Mouse (Mus musculus): ENCODE results near the gene Trio.

Gene Trio

GRCm38 (mm10) chr15:27710698-27711097, 314.9 kb downstream of the Trio start:
- no peak for DNase-seq (ENCODE audit: low read depth)

- no peak for DNase-seq (ENCODE audit: low read depth)
Measured at GRCm38 (mm10) chr15:27708968-27709612, 316.6 kb downstream of the Trio start.

- no peak for DNase-seq (ENCODE audit: low read depth)
Measured at GRCm38 (mm10) chr15:27708499-27708898, 317.1 kb downstream of the Trio start.

- DNase-seq (ENCODE audit: low read depth): no peak
Measured at GRCm38 (mm10) chr15:27702972-27703313, 322.7 kb downstream of the Trio start.

DNA sequence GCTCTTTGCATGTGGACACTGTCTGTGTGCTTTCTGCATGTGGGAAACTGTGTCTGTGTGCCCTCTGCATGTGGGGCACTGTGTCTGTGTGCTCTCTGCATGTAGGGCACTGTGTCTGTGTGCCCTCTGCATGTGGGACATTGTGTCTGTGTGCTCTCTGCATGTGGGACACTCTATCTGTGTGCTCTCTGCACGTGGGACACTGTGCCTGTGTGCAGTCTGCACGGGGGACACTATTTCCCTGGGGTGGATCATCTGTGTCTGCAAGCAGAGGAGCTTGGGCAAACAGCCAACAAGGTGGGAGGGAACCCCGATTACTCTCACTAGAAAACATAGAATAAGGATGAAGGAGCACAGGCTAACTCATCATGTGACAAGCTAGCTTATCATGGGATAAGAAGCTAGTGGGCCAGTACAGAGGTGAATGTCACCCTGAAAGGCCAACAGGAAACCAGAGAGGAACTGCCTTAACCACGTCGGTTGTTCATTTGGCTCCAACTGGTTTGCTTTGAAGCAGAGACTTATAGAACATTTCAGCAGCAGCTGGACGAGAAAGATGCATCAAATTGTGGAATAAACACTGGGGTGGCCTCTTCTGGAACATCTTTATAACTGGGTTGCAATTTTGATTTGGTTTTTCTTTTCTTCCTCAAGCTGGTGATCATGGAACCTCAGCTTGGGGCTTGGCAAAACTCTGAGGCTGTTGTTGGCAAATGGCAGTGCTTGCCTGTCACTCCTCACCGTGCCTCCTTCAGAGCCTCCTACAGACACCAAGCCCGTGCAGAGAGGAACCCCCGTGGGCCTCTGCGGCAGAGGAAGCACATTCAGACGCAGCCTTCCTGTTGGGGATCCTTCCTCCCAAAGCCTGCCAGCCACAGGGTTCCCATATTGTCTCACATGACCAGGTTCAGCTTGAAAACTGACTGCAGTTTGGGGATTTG, 323.3 kb downstream of the Trio start:
- no peak for DNase-seq (ENCODE audit: low read depth)

DNA sequence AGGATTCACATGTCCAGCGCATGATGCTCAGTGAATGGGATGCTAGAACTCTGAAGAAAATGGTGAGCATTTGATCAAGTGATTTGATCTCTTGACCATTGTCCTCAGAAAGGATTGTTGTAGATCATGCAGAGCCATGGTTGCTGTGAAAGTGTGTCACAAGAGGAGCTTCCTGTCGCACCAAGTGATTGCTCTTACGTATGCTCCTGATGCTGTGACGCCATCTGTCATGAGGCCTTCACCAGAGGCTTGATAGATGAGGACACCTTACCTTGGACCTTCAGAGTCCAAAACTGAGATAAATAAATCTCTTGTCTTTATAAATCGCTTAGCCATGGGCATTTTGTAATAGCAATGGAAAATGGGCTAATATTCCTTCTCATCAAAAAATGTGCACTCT, 328.0 kb downstream of the Trio start:
- DNase-seq (ENCODE audit: low read depth): no peak

GRCm38 (mm10) chr15:27693235-27693634, 332.4 kb downstream of the Trio start:
- DNase-seq (ENCODE audit: low read depth): no peak

DNA sequence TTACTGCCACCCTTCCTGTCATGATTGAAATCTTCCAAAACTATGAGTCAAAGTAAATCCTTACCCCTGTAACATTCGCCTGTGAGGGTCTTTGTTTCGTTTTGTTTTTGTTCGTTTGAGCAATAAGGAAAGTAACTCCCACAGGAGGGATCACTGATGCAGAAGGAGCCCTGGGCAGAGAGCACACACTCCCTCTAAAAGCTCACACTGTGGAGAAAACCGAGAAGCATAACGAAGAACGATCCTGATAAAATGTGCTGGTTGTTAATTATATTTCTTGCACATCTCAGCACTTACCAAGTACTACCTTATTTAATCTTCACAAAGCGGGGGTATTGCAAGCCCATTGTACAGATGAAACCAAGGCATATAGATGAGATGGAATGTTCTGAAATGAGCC, 333.5 kb downstream of the Trio start:
- no peak for DNase-seq (ENCODE audit: low read depth)

DNA sequence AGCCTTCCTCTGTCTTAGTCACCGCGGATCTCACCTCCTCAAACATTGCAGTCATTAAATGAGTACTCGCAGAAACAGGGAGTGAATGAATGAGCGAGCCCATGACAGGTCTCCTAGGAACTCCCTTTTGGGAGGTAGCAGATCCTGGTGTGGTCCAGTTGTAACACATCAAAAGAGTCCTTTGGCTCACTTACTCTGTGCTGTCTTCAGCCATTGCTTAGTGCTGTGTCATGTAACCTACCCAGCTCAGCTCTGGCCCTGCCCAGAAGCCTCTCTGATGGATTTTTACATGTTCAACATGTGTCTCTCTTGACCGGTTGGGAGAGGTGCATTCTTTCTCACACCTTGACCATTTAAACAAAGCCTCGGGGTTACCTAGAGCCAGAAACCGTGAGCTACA, 334.4 kb downstream of the Trio start:
- no peak for DNase-seq (ENCODE audit: low read depth)

DNA sequence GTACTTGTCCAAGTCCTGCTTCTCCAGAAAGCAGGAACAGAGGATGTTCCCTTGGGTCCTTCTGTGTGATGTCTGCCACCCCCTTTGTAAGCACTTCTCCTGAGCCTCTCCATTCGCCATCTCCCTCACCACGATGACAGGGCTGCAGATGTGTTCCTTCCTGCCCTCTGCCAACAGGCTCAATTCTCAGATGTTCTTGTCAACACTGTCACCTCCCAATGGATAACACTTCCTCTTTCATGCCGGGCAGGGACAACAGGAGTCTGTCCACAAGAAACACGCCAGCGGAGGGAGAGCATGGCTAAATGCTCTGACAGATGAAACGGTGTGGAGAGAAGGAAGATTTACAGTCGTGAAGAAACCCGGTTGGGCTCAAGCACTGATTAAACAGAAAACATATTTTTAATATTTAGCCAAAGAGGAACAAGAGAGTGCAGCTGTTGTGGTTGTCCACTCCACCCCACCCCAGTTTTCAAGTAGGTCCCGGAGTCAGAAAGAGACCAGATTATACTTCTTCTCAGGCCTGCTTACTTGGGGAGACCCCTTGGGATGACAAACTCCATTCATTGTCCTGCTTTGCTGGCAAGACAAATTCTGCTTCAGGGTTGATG, 337.5 kb downstream of the Trio start:
- DNase-seq (ENCODE audit: low read depth): no peak

DNA sequence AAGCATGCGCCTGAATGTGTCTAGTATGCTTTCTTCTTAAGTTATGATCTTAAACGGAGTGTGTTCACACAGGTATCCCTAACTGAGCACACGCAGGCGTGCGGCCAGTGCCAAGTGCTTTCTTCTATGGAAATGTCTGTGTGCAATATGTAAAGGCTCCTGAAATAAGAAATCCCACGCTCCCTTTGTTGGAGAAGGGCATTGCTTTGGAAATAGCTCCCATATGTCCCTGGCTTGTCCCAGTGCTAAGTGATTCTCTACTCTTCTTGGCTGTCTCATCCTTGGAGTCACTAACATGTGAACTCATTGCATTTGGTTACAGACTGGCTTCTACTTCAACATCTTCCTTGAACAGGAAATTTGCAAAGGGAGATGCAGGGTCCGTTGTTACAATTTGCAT, 340.8 kb downstream of the Trio start:
- no peak for DNase-seq (ENCODE audit: low read depth)

GRCm38 (mm10) chr15:27683206-27683605, 342.4 kb downstream of the Trio start:
- DNase-seq (ENCODE audit: low read depth): no peak

GRCm38 (mm10) chr15:27682619-27683018, 343.0 kb downstream of the Trio start:
- no peak for DNase-seq (ENCODE audit: low read depth)

DNA sequence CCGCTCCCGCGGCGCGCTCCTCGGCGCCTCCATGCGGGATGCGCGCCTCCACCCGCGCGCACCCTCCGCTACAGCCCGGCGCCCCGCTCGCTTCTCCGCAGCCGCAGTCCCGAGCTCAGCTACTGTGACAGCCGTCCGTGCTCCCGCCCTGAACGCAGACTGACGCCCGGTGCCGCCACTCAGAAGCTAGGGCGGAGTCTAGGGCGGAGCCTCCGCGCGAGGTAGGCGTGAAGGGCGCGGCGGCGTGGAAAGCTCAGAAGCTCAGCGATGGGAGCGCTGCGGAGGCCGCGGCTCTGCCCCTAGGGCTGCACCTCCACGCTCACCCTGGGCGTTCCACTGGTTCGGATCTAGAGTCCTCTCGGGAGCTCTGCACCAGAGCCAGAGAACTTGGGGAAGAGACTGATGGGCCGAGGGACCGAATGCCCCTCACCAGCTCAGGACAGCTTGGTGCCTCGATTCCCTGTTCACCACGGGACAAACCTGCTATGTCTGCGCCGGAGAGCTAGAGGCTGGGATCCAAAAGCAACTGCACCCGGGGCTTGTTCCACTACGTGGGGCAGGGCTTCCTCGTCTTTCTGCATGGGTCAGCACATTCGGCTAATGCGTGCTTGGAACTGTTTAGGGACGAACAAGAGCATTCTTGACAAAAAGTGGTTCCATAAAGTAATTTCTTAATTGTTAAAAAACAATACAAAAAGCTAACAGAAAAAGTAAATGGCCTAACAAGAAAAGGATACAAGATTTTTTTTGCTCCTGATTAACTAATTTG, 344.0 kb downstream of the Trio start, which contains the start of gene Otulinl:
Gene Otulinl (minus strand): TSS at position 161 of the 769 bp plus-strand sequence.
- DNase-seq (ENCODE audit: low read depth): peak; percentile 76

DNA sequence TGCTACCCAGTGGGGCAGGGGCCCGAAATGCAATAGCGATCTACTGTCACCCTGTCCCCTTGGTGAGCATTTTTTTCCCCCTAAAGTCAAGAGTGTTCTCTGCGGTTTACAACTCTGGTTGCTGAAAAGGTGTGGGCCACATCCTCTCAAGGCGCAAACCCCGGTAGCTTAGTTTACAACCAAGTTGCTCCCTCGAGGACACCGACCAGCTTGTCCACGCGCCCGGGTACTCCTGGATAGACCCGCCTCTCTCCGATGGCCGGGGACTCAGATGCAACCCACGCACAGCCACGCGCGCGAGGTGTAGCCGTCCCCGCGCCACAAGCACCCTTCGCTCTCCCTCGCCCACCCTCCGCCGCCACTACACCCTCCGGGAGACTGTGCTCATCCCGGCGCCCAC, 344.7 kb downstream of the Trio start:
- DNase-seq (ENCODE audit: low read depth): no peak
